Mouse (Mus musculus) adrenal gland (tissue): ENCODE measurements around the gene Pnpla1.

ENCODE experiments used
- intact Hi-C: fragments of 180-260 bp; cut with DNase I; formaldehyde crosslinking; loops from one replicate; pipeline ENCODE4 v1.15.1; 2025

Gene Pnpla1

DNA sequence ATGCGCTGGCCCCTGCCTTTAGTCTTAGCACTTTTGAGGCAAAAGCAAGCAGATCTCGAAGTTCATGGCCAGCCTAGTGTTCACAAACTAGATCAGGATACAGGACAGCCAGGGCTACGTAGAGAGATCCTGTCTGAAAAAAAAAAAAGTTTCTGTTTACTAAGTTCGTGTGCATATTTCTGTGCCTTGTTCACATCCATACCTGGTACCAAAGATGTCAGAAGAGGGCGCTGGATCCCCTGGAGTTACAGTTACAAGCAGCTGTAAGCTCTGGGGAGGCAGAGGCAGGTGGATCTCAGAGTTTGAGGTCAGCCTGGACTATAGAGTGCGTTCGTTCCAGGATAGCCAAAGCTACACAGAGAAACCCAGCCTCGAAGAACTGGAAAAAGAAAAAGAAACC is 24.6 kb downstream of the Pnpla1 start:
- intact Hi-C loops = loop anchor here (5.0 kb wide), 1 partner anchor 44 kb away; no protein-coding TSS in a partner anchor

DNA sequence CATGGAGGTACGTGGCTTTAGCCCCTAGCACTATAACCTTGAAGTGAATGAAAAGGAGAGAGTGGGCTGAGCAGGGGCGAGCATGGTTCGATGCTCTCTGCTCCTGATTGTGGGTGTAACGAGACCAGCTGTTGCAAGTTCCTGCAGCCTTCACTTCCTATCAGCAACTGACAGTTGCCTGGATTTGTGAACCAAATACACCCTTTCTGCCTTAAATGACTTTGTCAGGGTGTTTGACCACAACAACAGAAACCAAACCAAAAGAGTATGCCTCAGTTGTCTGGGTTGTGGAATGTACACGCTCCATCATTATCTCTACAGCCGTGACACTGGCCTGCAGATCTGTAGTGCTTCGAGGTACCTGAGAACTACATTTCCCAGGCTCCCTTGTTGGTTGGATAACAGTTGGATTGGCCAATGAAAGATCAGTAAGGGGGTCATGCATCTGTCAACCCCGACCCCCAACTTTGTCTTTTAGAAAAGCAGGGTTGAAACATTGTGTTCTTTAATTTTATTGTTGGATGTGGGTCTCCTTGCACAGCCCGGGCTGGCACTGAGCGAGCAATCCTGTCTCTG is 25.8 kb downstream of the Pnpla1 start:
- intact Hi-C loops = loop anchor here (5.0 kb wide), 1 partner anchor 43 kb away; no protein-coding TSS in a partner anchor

DNA sequence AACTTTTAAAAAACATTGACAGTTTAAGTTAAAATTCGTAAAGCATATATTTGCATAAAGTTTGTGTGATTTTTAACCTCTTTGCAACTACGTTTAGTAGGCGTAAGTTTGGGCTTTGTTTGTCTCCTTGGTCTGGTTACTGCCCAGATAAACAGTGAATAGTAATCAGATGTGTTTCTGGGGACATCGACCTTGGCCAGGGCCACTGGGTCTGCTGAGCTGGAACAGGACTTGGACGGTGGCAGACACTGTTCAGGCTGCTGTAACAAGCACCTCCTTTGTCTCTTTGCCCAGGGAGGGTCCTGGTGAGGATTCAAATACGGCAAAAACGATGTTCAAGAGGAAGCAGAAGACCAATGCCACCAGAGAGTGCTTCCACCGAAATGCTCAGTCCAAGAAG is 27.0 kb downstream of the Pnpla1 start:
- intact Hi-C loops = no loop called here

DNA sequence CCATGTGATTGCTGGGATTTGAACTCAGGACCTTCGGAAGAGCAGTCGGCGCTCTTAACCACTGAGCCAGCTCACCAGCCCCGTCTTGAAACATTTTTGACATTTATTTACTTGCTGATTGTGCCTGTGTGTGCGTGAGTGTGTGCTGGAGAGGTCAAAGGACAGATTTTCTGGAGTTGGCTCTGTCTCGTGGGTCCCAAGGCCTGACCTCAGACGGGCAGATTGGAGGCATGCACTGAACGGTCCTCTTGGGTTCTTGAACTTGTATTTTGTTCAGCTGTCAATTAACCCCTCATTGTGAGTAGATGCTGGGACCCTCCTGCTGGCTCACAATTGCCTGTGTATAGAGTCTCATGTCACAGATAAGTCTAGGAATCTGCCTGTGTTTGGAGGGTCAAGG is 28.1 kb downstream of the Pnpla1 start:
- intact Hi-C loops = no loop called here

DNA sequence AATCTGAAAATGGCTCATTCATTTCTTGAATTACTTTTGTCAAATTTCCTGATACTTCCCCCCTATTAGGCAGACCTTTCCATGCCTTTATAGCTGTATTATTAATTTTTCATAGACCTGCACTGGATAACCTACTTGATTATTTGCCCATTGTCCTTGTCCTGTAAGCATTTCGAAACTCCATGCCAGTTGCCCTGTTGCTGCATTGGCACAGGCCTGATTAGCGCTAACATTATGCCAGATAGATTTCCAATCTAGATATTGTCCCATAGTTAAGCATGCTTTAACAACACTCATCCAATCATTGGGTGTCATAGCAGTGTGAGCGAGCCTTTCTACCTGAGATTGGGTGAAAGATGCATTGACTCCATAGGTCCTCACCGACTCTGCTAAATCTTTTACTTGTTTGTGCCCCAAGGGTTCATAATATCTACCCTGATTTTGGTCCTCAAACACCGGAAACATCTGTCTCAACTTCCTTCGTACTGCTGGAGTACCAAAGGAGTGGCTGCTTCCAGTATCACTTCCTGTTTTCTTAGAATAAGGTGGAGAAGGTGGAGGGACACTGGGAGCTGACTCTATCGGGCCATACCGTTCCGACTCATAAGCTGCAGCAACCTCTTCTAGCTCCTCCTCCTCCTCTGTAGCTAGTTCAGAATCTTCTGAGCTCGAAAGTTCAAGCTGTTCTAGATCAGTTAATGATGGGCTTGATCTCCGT is 36.0 kb downstream of the Pnpla1 start:
- intact Hi-C loops = no loop called here

DNA sequence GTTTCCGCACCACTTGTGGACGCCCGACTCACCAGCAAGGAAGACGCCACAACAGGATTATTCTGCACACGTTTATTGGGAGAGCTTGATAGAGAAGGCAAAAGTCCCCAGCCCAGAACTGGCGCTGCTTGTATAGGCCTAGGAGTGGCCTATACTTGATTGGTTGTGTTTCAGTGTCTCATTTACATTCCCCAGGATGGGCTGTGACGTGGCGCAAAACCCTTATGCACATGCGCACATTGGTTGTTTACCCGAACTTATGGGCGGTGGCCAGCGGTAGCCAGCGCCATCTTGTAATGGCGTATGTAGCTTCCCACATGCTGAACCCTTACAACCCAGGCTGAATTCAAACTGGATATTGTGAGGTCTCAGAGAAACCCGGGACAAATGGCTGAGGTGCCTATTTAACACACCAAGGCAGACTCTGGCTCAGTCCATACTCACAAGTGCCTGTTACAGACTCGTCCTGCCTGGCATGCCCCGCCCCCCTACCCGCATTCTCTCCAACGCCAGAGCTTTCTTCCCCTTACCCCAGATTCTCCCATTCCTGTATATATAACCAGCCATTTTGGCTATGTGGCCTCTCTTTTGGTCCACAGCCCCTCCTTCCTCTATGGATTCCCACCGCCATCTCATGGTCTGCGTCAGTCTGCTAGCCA is 37.1 kb downstream of the Pnpla1 start:
- intact Hi-C loops = no loop called here

DNA sequence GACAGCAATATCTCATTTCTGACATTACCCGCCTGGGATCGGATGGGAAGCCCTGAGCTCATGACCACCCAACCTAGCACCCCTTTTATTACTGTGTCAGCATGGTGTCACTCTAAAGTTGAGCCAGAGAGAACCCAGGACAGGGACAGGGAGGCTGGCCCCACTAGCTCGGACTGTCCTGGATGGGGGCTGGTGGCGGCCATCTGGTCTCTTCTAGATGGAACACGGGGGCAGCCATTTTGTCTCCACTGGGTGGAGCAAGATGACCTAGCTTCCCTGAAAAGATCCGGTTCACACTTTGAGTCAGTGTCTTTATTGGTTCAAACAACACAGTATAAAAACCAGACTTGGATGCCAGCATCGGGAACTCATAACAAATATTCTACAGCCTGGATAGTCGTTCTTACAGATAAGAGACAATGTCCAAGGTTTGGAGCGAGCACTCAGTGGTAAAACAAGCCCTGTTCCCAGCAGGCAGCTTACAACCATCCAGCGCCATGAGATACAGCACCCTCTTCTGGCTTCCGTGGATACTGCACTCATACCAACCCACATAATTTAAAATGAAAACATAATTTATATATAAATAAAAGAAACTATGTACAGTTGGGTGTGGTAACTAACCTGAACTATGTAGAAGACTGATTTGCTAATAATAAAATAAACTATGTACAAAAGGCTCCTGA is 38.0 kb downstream of the Pnpla1 start:
- intact Hi-C loops = no loop called here

DNA sequence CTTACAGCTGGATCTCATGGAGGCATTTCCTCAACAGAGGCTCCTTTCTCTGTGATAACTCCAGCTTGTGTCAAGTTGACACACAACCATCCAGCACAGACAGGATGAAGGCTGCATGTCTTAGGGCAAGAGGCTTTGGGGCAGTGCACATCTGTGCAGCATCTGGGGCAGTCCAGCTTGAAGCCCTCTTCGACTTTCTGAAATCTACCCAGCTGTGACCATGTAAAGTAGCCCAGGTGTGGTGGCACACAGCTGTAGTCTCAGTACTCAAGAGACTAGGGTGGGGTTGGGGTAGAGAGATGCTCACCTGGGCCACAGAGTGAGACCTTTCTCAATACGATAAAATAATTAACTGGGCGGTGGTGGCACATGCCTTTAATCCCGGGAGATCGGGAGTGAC is 39.6 kb downstream of the Pnpla1 start:
- intact Hi-C loops = no loop called here

DNA sequence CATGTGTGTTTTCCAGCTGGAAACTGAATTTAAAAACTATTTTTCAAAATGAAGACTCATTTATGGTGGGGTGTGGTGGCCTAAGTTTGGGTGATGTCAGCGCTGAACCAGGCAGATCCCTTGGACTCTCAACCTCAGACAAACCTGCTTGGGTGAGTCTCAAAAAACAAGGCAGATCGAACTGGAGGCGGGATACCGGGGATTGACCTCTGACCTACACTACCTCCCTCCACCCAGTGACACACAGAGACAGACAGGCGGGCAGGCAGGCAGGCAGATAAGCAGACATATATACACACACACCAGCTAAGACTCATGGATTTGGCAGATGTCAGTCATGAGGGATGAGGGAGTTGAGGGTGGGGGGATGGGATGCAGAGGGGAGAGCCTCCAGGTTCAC is 40.0 kb downstream of the Pnpla1 start:
- intact Hi-C loops = no loop called here

DNA sequence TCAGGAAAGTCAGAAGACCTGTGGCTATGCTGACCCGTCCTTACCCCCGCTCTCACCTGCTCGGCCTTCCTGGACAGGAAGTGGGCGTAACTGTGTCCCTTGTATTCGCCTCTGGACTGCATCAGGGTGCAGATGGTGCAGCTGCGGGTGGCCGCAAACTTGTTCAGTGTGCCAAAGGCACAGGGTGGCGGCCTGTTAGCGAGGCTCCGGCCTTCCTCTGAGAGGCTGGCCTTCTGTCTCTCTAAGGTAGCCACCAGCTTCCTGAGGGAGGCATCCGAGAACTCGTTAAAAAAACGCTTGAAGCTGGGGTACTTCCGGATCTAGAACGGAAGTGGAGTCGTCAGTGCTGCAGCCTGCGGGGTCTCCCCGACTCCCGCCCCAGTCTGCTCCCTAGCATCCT is 41.2 kb downstream of the Pnpla1 start:
- intact Hi-C loops = no loop called here

DNA sequence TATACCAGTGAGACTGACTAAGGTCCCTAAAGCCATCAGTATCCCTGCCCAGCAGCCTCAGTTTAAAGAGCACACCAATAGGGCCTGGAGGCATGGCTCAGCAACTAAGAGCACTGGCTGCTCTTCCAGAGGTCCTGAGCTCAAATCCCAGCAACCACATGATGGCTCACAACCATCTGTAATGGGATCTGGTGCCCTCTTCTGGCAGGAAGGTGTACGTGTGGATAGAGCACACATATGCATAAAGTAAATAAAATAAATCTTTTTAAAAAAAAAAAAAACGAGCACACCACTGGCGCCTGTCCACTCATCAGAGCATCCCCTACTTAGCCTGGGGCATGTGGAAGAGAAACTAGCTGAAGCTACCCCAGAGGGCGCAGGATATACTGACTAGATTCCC is 43.3 kb downstream of the Pnpla1 start:
- intact Hi-C loops = no loop called here

DNA sequence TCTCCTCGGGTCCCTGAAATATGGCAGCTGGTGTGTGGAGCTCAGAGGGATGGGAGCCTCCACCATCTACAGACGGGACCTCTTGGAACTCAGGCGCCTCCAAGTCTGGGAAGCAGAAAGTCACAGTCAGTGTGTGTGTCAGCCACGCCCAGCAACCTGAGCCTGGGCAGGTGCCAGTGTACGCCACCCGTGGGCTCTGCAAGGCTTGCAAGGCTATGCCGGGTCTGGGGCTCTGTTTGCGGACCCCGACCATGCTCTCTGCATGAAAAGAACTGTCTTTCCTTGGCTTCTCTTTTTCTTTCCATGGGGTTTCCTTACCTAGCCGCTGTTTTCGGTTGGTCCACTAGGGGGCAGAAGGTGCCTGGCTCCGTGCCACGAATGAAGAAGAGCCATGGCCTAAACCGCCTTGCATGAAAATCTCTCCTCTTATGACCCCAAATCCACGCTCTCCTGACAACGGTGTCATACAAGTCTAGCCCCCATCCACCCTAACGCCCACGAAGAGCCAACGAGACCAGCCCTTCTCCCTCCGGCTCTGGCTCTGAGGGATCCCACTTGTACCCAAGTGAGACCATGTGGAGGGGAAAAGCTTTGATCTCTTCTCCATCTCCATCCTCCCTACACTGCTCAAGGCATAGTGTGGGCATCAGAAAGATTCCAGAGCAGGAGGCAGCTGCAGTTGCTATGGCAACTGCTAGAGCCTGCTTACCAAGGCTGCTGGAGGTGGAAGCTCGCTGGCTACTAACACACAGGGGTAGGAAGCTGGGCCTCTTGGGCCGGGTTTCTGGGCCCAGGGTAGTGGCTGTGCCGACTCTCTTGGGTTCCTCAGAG is 46.5 kb downstream of the Pnpla1 start:
- intact Hi-C loops = no loop called here

DNA sequence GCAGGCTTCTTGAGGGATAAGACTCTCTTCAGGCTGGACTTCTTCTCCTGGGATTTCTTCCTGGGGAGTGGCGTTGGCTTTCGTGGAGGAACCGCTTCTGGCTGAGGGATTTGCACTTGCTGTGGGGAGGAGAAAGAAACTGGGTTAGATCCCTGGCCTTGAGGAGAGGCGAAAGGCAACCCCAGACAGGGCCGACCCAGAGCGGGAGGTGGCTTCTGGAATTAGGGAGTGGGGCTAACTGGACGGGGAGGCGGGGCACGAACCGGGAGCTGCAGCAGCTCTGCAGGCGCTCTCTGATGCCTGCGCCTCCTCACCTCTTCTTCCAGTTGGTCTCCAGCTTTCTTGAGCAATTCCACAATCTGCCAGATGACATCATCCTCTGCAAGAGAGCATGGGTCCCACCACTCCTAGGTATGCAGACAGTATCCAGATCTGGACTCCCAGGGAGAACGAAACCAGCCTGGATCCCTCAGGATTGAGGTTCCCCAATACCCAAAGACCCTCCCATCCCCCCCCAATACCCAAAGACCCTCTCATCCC is 47.2 kb downstream of the Pnpla1 start:
- intact Hi-C loops = no loop called here

DNA sequence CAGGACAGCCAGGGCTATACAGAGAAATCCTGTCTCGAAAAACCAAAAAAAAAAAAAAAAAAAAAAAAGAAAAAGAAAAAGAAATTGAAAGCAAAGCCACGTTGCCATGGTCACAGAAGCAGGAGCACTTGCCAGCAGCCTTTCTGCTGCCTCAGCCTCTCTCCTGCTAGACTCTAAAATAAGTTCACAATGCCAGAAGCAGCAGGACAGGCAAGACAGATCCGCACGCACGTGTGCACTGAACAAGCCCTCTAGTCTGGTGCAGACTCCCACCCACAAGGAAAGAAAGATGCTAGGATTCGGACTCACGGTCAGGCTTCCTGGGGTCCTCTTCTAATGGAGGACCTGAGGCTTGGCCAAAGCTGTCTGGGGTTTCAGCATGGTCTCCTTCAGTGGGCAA is 49.7 kb downstream of the Pnpla1 start:
- intact Hi-C loops = loop anchor here (2.0 kb wide), 1 partner anchor 17 kb away; no protein-coding TSS in a partner anchor

DNA sequence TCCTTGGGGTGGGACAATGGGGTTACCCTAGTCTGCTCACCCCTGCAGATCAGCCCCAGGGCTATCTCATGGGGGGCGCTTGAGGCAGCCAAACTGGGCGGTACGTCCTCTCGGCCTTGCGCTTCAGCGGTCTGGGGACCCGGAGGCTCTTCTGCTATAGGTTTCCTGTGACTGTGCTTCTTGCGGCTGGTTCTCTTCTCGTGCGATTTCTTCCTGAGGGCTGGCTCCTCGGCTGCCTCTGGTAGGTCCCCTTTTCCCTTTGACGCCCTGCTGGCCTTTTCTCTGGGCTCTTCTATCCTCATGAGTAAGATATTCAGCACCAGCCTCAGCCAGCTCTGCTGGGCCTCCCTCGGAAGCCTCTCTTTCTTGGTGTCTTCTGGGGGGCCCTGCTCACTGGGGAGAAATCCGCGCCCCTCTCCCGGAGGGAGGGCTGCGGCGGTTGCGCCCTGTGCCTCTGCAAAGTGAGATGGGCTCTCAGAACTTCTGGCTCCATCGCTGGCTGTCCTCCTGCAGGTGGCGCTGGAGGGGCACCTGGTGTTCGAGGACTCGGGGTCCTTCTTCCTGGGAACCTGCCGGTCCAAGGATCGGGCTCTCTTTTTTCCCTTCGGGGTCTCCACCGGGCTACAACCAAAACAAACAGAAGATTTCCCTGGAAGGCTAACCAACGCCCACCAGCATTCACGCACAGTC is 51.2 kb downstream of the Pnpla1 start:
- intact Hi-C loops = no loop called here

DNA sequence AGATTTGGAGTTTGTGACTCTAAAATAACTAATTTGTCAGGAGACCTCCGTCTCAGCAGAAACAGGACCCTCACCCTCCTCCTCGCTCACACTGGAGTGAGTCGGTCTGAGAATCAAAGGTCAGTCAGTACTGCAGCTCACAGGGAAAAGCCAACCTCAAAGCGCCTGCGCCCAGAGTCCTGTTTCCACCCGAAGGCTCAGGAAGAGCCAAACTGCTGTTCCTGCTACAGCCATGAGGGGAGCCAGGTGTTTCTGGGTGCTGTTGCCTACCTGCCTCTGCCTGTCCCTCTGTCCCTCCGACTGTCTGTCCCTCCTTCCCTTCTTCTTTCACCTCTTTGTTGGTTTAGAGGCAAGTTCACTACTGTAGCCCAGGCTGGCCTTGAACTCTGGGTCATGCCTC is 51.9 kb downstream of the Pnpla1 start:
- intact Hi-C loops = no loop called here

DNA sequence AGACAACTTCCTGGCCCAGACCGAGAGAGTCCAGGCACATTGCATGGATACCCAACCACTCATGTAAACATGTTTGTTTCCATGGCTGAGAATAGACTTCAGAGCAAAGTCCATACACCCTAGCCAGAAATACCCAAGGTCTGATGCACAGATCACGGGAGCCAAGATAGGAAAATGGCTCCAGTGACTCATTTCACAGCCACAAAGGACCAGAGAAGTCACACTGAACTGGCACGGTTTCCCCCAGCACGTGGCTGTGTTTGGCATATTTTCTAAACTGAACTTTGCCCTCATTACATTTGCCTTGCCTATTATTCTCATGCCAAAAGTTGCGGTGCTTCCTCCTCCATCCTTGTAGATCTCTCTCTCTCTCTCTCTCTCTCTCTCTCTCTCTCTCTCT is 55.0 kb downstream of the Pnpla1 start:
- intact Hi-C loops = no loop called here

DNA sequence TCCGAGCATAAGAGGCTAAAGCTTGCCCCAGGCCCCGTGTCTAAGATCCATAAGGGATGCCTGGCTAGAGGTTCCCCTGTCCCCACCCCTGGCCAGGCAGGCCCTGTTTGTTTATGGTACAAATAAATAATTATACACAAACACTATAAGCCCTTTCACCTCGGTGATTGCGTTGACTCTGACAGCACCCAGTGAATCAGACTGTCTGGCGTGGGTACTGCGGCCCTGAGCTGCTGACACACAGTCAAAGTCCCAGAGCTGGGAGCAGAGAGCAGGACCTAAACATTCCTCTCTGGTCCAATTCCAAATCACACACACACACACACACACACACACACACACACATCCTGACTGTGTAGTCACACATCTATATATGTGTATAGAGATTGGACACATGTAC is 55.7 kb downstream of the Pnpla1 start:
- intact Hi-C loops = no loop called here

DNA sequence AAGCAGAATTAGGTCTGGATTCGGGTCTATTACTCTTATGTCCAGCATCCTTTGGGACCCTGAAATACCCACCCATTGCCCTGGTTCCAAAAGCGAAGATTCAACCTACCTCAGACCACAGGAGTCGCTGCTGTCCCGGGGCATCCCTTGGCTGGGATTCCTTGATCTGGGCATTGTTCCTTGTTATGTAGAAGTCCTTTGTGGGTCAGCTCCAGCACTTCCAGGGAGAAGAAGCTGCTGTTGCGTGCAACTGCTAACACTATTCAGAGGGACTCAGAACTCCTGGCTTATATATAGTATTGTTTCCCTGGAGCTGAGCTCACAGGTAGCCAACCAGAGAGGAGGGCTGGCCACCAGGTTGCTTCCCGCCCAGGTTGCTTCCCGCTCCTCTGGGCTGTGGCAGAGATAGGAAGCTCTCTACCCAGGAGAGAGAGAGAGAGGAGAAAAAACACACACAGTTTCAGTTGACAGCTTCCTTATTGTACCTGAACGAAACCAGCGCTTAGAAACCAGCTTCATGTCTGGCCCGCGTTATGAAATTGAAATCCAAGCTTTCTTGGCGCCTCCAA is 56.9 kb downstream of the Pnpla1 start, which contains the start of gene 4930539E08Rik:
TSS of gene 4930539E08Rik (minus strand) at position 265 of the 569 bp plus-strand sequence.
- intact Hi-C loops = no loop called here

DNA sequence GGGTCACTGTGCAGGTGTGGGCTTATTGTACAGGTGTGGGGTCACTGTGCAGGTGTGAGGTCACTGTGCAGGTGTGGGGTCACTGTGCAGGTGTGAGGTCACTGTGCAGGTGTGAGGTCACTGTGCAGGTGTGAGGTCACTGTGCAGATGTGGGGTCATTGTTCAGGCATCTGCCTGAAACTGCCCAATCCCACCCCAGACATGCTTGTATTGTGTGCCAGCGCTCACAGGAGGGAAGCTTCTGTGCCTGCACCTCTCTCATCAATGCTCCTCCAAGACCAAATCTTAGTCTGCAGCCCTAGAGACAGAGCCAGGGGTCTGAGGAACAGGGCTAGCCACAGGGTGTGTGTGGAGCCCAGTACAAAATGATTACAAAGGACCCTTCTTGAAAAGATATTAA is 58.3 kb downstream of the Pnpla1 start:
- intact Hi-C loops = no loop called here
